Mouse (Mus musculus) urinary bladder, postnatal 14 days (tissue): ENCODE results near the gene Cavin3.

ENCODE experiments used
- DNase-seq: peaks from one replicate; pipeline ENCODE4 v3.0.0; 2021; ENCODE audit warnings: low spot score

Cavin3 gene

DNA sequence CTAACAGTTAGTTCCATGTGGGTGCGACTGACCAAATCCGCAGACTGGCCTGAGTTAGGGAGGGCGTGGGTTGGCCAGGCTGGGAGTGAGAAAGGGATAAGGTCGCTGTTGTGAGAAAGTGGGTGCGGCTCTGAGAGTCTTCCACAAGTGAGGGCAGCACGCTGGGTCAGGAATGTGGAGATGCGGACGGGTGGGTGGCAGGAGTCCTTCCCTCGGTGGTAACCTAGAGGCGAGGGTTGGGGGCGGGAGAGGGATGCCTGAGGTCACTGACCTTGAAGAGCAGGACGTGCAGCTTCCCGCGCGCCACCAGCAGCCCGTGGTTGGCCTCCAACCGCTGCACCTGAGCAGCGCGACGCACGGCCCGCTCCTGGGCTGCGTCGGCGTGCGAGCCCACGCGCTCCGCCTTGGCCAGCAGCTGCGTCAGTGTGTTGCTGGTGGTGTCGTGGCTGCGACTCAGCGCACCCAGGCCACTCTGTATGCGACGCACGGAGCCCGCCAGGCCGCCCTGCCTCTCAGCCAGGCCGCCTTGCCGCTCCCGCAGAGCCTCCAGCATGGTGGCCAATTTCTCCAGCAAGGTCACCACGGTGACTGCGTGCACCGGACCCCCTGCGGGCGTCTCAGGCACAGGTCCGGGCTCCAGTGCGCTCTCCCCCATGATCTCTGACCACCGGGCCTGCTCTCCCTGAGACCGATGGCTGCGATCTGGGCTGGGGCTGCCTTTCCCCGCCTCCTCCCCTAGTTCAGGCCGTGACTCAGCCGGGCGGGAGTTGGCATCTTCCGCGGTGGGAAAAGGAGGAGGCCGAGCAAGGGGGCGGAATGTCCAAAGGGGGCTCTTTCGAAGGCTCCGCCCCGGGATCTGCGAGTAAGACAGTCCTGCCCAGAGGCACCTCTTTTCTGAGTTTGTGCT, at the start of gene Cavin3:
Cavin3 (minus strand) TSS at position 796 of the 907 bp plus-strand sequence.
- peak; percentile 89 for DNase-seq

DNA sequence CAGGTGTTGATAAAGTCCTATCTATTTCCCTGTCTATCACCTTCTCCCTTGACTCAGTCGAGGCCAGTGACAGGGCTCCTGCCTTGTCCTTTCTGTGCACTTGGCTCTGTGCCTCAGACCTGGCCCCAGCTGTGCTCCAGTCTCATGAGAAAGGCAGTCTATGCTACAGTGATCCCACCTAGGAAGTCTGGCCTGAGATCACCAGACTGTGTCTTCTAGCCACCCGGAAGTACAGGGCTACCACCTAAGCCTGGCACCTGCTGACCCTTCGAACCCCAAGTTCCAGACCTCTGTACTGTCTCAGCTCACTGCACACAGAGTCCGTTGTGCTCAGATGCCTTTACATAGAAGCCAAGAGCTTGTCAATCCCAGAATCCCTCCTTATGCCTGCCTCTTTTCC, 46.0 kb upstream of the Cavin3 start:
- DNase-seq = no peak

DNA sequence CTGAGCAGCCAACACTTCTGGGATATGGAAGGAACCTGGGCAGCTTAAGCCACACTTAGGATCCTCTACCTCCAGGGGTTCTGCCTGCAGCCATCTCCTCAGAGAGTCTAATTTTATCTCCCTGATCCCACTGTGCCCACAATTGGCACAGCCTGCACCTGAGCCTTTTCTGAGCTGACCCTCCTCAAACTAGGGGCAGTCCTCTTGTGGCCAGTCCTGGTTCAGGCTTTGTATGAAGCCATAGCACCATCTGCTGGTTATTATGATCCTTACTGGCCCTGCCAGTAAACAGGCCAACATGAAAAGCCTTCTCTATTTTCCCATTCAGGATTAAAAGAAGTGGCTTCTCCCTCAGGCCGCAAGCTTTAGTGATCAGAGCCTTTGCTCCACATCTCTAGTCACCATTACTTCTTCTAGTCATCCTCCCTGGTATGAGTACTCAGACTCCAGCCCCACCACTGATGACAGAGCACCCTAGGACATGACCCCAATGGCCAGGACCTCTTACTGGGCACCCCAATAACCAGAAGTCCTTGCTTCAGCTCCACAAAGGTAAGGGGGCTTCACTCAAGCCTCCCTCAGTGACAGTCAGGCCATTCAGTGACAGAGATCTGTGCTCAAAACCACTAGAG, 45.3 kb upstream of the Cavin3 start:
- DNase-seq = peak; percentile 20

DNA sequence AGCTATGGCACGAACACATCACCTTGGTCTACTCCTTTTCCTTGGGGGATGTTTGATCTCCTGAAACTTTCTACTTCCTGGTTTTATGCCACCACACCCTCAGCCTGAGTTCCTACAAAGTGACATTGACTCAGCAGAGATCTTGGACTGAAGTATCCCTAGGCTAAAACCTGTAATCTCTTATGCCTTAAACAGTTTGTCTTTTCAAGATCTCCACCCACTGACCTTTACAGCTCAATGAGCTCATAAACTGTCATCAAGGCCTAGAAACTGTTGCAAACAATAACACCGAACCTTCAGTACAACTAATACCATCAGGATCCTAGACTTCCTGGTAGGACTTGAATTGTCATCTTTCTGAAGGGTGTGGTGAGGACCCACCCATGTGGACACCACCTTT, 42.1 kb upstream of the Cavin3 start:
- DNase-seq = no peak

DNA sequence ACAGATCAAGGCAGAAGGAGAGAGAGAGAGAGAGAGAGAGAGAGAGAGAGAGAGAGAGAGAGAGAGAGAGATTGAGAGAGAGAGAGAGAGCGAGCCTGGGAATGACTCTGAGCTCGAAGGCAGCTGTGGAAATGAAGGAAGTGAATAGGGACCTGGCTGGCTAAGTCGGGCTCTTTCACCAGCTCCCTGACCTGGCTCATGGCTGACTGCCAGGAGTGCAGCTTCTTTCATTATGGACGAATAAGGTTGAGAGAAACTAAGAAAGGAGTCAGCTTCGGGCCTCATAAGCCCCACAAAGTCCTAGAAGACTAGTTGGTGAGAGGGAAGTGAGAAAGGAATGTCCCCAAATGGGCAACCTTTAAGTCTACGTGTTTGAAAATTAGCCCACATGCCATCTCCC, 38.1 kb upstream of the Cavin3 start:
- peak; percentile 15 for DNase-seq

DNA sequence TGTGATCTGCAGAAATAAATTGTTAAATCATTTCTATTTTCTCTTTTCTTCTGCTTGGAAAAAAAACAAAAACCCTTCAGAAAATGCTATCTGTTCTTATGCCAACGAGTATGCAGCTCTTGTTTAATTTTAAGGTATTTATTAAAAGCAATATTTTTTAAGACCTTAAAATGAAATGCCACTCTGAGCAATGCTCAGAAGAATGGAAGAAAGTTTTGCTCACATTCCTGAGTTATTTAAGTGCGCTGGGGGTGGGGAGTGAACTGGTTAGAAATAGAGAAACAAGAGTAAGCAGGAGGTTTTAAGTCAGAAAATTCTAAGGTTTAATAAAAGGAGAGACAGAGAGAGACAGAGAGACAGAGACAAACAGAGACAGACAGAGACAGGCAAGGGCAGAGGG, 37.7 kb upstream of the Cavin3 start:
- DNase-seq = no peak

DNA sequence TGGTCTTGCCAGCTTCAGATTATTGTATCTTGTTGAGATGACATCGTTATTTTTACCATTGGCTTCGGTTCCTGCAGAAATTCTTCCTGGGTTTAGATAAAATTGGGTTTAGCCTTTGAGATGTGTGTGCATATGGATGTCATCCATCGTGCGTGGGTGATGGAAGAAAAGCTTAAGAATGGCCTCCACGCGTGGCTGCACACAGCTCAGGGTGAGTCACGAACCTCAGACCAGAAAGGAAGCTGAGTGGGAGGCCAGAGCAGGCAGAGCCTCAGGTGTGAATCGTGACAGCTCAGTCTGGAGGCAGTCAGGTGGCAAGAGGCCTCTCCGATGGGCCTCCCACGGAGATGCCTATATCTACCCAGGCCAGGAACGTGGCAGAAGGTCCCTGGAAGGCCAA, 37.2 kb upstream of the Cavin3 start:
- DNase-seq = no peak

DNA sequence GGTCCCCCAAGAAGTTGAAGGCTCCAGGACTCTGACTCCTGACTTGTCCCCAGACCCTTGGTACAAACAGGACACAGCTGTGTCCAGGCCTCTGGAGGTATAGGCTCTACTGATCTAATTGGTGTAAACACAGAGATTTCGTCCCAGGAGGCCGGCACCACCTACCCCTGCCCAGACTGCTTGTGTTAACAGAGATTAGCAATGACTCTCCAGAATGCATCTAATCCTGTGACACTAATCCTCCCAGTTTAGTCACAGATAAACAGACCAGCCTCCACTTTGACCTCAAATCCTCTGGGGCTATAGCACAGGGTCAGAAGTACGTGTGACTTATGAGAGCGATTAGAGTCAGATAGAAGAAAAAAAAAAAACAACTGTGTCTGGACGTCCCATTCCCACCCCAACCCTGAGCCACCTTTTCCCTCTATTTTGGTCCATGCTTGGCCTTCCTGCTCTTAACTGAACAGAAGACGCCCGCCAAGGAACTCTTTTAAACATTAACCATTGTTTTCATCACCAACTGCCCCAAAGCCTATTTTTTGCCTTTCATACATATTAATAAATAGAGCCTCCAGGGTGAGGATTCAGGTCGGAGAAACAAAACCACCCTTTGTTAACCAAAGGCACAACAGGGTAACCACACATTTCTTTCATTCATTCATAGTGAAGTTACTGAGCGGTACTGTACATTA, 34.7 kb upstream of the Cavin3 start:
- DNase-seq = no peak

DNA sequence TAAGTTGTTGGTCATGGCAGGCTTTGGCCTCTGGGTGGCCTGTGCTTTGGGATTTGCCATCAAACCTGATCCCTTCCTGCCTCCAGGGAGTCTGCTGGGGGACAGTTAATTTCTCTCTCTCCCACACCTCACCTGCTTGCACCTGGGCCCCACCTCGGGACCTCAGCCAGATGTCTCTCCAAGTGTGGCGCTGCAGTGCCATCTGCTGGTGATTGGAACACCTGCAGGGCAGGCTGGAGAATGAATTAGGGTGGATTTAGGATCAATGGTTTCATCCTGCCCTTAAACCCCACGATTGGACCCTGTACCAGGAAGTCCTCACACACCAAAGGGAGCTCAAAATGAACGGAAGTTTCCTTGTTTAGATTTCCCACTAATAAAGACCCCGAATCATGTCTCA, 33.1 kb upstream of the Cavin3 start:
- DNase-seq = peak; percentile 61

DNA sequence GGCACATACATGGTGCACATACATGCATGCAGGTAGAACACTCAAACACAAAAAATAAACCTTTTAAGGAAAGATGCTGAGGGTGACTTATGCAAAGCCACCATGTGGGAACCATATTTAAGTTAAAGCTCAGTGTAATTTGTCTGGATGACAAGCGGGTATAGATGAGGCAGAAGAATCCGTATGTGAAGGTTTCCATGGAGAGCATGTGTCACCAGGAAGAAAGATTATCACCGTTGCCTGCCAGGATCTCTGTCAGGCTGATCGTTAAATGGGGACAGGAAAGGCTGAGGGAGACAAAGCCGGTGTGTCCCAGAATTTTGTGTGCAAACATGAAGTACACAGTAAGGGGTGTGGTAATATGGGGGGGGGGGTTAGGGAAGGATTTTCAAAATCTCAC, 32.5 kb upstream of the Cavin3 start:
- DNase-seq = no peak

DNA sequence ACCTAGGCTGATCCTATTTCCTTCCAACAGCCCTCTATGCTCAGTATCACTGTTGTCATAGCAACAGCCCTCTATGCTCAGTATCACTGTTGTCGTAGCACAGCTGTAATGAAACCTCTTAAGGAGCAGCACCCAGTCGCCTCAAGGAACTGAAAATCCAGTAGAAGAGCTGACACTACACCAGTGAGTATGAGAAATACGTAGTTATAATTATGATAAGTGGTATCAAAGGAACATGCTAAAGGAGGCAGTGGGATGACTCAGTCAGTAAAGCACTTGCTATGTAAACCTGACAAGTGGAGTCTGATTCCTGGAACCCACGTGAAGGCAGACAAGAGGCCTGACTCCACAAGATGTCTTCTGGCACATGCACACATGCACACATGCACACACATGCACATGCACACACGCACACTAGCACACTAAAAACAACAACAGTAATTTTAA, 31.8 kb upstream of the Cavin3 start:
- DNase-seq = no peak

DNA sequence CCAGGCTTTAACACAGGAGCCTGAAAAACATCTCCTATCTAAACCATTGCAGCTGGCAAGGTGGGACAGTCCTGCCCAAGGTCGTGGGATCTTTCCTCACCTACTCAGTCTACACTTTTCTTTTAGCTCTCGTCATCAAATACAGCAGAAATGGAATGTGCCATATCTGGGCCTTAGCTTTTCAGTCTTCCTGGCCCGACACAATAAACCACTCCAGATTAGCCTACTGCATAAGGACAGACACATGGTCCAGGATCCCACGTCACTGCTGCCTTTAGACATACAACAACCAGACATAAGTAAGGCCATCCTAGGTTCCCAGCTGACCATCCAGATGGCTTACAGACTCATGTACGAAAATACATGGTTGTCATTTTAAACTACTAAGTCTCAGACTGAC, 28.0 kb upstream of the Cavin3 start:
- DNase-seq = no peak

DNA sequence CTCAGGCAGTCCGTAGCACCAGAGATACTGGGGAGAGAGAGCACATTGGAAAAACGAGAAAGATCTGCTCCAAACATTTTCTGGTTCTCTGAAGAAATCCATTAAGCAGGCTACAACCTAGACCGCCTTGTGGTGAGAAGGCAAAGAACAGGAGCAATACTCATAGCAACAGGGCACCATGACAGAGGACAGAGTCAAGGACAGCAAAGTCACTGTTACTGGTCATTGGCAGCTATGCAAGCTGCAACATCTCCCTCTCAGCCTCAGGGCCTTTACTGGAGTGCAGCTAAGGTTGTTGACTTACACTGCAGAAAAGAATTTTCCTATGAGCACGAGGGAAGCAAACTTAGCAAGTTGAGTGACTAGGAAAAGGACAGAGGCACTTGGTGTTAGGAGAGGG, 25.2 kb upstream of the Cavin3 start:
- no peak for DNase-seq

DNA sequence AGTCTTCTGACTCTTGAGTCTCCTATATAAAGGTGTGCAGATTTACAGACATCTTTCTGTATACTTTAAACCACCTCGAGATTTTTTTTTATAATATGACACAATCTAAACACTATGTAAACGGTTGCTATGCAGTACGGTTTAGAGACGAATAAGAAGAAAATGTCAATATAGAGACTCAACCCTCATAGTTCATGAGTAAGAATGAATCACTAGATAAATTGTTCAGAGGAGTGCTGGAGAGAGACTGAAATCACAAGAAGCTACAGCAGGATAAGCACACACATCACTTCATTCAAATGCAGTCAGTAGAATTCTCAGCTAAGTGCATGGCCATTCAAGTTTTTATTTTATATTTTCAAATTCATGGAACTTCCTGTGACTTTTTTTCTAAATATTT, 19.9 kb upstream of the Cavin3 start:
- DNase-seq = no peak

DNA sequence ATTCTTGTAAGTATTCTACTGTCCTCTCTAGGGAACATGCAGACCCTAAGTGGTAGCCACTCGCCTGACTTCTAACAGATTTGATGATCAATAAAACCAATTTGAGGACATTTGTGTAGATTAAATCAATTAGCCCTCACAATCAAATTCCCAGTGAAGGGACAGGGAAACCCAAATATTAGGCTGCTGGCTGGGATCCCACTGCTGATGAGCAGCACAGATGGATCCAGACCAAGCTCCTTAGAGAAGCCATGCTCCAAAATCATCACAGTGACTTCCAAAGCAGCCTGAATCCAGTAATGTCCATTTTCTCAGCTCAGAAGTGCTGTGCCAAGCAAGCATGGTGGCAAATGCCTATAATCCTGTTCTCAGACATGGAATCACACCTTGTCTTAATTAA, 17.6 kb upstream of the Cavin3 start:
- no peak for DNase-seq

DNA sequence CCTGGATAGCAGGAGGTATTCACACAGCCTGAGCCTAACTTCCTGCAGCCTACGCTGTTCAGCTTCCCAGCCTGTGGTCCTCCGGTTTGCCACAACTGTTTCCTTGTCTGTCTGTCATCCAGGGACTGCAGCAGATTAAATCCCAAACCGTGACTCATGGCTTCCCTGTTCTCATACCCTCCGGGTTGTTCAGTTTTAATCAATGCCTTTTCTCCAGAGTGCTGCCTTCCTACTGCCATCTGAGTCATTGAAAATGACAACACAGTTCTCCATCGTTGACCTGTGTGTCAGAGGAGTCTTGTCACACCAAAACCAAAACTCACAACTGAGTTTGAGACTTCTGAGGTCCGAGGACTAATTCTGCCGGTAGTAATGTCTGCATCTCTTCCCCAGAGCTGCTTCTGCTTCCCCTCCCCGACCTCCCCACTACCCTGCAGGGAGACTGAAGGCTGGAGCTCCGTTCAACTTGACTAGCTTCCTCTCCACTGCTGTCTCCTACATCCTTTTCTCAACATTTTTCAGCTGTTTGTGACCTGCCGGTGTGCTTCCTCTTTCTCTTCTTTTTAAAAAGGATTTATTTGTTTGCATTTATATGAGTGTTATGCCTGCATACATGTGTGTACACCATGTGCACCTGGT, 16.9 kb upstream of the Cavin3 start:
- no peak for DNase-seq

DNA sequence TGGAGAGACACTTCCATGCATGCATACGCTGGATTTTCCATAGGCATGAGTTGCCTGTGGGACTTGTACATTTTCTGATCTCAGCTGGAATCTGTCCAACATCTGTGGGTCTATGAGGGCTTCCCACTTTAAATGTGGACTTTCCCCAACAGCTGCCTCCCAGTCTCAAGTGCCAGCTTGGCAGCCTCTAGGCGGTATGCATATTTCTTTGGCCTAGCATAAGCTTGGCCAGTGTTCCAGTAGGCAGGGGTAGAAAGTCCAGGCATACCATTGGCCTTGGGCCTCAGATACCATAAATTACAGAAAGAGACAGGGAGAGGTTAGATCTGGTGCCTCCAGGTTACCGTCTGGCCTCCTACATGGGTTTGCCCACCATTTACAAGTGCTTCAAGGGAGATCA, 15.8 kb upstream of the Cavin3 start:
- no peak for DNase-seq

DNA sequence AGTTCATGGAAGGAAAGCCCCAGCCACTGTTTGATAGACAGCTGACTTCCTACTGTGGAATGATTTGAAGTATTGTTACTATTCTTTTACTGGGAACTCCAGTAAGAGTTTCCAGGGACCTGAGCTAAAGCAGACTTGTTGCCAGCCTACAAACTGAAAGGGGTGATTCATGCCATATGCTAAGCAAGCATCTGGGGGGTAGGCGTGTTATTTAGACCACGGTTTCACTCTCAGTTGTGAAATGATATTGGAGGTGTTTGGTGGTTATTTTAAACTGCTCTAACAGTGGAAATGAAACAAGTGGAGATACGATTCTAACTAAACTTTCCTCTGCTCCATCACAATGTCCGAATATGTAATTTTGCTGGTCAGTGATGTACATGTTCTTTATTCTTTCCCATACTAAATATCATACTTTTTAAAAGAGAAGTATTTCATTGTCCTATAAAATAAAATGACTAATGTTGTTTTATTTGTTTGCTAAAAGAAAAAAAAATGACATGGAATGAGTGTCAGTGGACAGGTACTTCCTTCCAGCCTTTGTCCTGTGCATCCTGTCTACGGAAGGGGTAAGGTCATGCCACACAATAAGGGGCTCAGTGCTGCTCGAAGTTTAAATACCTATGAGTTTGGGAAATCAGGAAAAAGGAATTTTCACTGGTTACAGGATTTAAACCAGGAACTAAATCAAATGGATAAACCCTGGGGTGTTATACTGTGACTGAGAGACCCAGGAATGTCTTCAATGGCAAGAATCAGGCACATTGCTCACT, 5.2 kb upstream of the Cavin3 start:
- no peak for DNase-seq

DNA sequence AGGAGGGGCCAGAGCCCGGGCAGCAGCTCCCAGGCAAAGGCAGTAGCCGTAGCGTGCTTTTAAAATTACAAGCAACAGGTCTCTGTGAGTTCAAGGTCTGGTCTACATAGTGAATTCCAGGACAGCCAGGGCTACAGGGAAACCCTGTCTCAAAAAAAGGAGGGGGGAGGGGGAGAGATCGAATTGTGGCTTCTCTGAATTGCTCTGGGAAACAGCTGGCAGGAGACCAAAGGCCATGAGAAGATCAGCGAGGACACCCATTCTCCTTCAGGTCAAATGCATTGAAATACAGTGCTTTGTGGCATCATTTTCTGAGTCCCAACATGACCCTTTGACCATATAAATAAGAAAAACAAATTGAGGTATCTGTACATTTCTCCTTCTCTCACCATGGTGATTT, 2.9 kb upstream of the Cavin3 start:
- DNase-seq = no peak

DNA sequence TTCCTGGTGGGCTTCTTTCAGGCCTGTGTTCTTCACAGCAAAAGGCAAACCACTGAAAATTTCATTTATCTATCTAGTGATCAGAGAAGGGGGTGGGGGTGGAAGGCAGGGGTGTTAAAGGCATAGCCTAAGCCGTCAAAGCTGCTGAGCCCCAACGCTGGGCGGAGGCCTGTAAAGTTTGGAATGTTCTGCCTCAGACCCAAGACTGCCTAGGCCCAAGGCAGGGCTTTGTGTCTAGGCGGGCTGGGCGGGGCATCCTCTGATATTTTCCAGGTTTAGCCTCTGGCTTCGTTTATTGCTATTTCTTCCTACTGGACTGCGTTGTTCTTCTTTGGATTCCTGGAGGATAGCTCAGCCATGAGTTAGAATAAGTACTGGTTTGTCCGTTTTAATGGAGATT, 326 bp upstream of the Cavin3 start:
- DNase-seq = peak; percentile 82
